Mouse (Mus musculus) adrenal gland, postnatal 0 days (tissue): ENCODE data around the gene Crp. TPM values are rescaled to one million over a fixed set of nuclear protein-coding genes. Genes with fewer than 3 reads are reported as not detected.

Experiments
- polyA plus RNA-seq: library from polyadenylated mRNA; unstranded; fragments of >200 nt; fragmentation: Nextera tagmentation; extraction: Ambion mirVana; gene quantifications from 2 replicates; pipeline ENCODE4 v1.2.1, GENCODE M21; 2015

Crp gene
- 6.6 and 8.4 TPM in 2 replicates for polyA plus RNA-seq

GRCm38 (mm10) chr1:172697844-172698243 is at the start of gene Crp:
Gene Crp (plus strand): TSS chr1:172698055.

Other genes starting within 250 kb of the Crp start
- 2.1 and 2.9 TPM in 2 replicates for gene Slamf9, start 222.7 kb upstream of the Crp start, polyA plus RNA-seq
- 6.3 and 9.2 TPM in 2 replicates for gene Igsf9, start 216.3 kb upstream of the Crp start, polyA plus RNA-seq
- gene Tagln2, start 198.0 kb upstream of the Crp start, polyA plus RNA-seq: 205 and 299 TPM in 2 replicates
- gene Cfap45, start 177.3 kb upstream of the Crp start, polyA plus RNA-seq: 0.98 and 2.0 TPM in 2 replicates
- gene Vsig8, start 142.1 kb upstream of the Crp start, polyA plus RNA-seq: 0.70 and 1.1 TPM in 2 replicates
- gene Slamf8, start 107.5 kb upstream of the Crp start, polyA plus RNA-seq: 0.15 TPM in 1 of 2 replicates, not detected in the other
- 0.22 TPM in 1 of 2 replicates, not detected in the other for gene Fcrl6, start 95.5 kb upstream of the Crp start, polyA plus RNA-seq
- 14.9 and 18.3 TPM in 2 replicates for gene Dusp23, start 65.1 kb upstream of the Crp start, polyA plus RNA-seq
- gene Apcs, start 197.0 kb downstream of the Crp start, polyA plus RNA-seq: 62.6 and 88.0 TPM in 2 replicates